Mouse (Mus musculus) neural tube, embryonic 12.5 days (tissue): Measurements from ENCODE around the gene Smim11. TPM values are rescaled to one million over a fixed set of nuclear protein-coding genes. Genes with fewer than 3 reads are reported as not detected.

Experiments
- ATAC-seq: fragments of 200-750 bp; cut with Nextera tagmentation; 2 replicates; pipeline ENCODE4 v1.8.0; 2017; ENCODE audit warnings: low read depth, mild to moderate bottlenecking, moderate TSS enrichment, moderate library complexity; ENCODE audit not compliant: low FRiP score
- H3K27ac ChIP-seq: fragments of 300-500 bp; sonication (generic); 2 replicates; pipeline ENCODE4 v1.5.1; 2016
- H3K27me3 ChIP-seq: fragments of 300-500 bp; sonication (generic); replicated peaks from 2 replicates; pipeline ENCODE4 v1.6.1; 2016; ENCODE audit warnings: mild to moderate bottlenecking
- H3K36me3 ChIP-seq: fragments of 300-500 bp; sonication (generic); 2 replicates; pipeline ENCODE4 v1.6.1; 2016; ENCODE audit warnings: mild to moderate bottlenecking
- H3K4me1 ChIP-seq: fragments of 300-500 bp; sonication (generic); 2 replicates; pipeline ENCODE4 v1.6.1; 2016
- H3K4me2 ChIP-seq: fragments of 300-500 bp; sonication (generic); replicated peaks from 2 replicates; pipeline ENCODE4 v1.6.1; 2016; ENCODE audit warnings: mild to moderate bottlenecking
- H3K4me3 ChIP-seq: fragments of 300-500 bp; sonication (generic); 2 replicates; pipeline ENCODE4 v1.5.1; 2016
- H3K9ac ChIP-seq: fragments of 300-500 bp; sonication (generic); 2 replicates; pipeline ENCODE4 v1.6.1; 2016; ENCODE audit warnings: mild to moderate bottlenecking
- H3K9me3 ChIP-seq: fragments of 300-500 bp; sonication (generic); 2 replicates; pipeline ENCODE4 v1.6.1; 2016; ENCODE audit warnings: mild to moderate bottlenecking
- WGBS: fragments of 180-500 bp; shearing (Covaris S2); methylation state at CpG from one replicate; pipeline ENCODE4 v1.1.7; 2016; 5-methylcytosine and 5-hydroxymethylcytosine counted together
- polyA plus RNA-seq: library from polyadenylated mRNA; unstranded; fragments of >200 nt; fragmentation: Nextera tagmentation; extraction: Ambion mirVana; gene quantifications from 2 replicates; pipeline ENCODE4 v1.2.1, GENCODE M21; 2016

Smim11 gene
- polyA plus RNA-seq, 1 experiment from 2014 or later: 109 TPM

- Histone ChIP-seq H3K4me3 (no peak overlapping the region), H3K27ac (no peak overlapping the region), H3K9me3 (no peaks in the 10 kb centered on the region), H3K27me3 (no peaks in the 10 kb centered on the region), H3K36me3 (no peaks in the 10 kb centered on the region), H3K4me1 (0 out of 2 replicates have a peak, but pooled peaks cover 12% of the 10 kb centered on the region), H3K4me2 (no peak overlapping the region), H3K9ac (no peak overlapping the region)
- no peak for ATAC-seq
- 37% methylated on average over 7 of the region's 7 CpGs for WGBS
Measured at GRCm38 (mm10) chr16:92324309-92325061, 23.4 kb downstream of the Smim11 start.

- Histone ChIP-seq H3K27me3 (no peaks in the 10 kb centered on the region), H3K4me1 (0 out of 2 replicates have a peak, but pooled peaks cover 12% of the 10 kb centered on the region), H3K4me3 (no peak overlapping the region), H3K4me2 (no peak overlapping the region), H3K9me3 (no peaks in the 10 kb centered on the region), H3K9ac (no peak overlapping the region), H3K36me3 (no peaks in the 10 kb centered on the region), H3K27ac (no peak overlapping the region)
- ATAC-seq: no peak
- WGBS: 31% methylated on average over 1 of the region's 1 CpGs
Measured at GRCm38 (mm10) chr16:92325062-92325406, 23.9 kb downstream of the Smim11 start.

GRCm38 (mm10) chr16:92327911-92328310 lies 26.8 kb downstream of the Smim11 start:
- Histone ChIP-seq H3K27me3 (no peaks in the 10 kb centered on the region), H3K4me2 (no peak overlapping the region), H3K9me3 (no peaks in the 10 kb centered on the region), H3K4me1 (0 out of 2 replicates have a peak, but pooled peaks cover 12% of the 10 kb centered on the region), H3K27ac (no peak overlapping the region), H3K9ac (no peak overlapping the region), H3K4me3 (no peak overlapping the region), H3K36me3 (no peaks in the 10 kb centered on the region)
- no peak for ATAC-seq
- 83% methylated on average over 10 of the region's 10 CpGs for WGBS

DNA sequence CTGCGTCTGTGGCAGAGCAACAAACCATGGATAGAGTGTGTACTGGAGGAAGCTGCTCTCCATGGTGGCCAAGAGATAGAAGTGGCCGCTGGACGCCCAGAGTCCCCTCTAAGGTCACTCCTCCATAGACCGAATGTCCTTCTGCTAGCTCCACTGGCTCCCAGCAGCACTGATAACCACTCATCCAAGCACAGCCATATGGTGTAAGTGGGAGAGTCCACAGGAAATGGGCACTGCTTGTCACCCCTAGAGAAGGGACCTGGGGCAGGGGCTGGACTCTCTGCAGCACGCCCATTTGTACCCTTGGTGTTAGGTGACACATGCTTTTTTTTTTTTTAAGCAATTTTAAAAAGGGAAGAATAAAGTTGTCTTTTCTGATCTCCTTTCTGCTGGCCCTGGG lies 29.9 kb downstream of the Smim11 start:
- Histone ChIP-seq H3K9ac (no peak overlapping the region), H3K4me1 (no peaks in the 10 kb centered on the region), H3K27ac (no peak overlapping the region), H3K27me3 (no peaks in the 10 kb centered on the region), H3K36me3 (no peaks in the 10 kb centered on the region), H3K9me3 (no peaks in the 10 kb centered on the region), H3K4me2 (no peak overlapping the region), H3K4me3 (no peak overlapping the region)
- 84% methylated on average over 5 of the region's 5 CpGs for WGBS
- no peak for ATAC-seq

- no peak for ATAC-seq
- Histone ChIP-seq H3K4me3 (no peak overlapping the region), H3K9me3 (no peaks in the 10 kb centered on the region), H3K36me3 (no peaks in the 10 kb centered on the region), H3K4me1 (no peaks in the 10 kb centered on the region), H3K27ac (no peak overlapping the region), H3K27me3 (no peaks in the 10 kb centered on the region), H3K4me2 (no peak overlapping the region), H3K9ac (no peak overlapping the region)
- 62% methylated on average over 9 of the region's 9 CpGs for WGBS
Measured at GRCm38 (mm10) chr16:92334600-92334999, 33.5 kb downstream of the Smim11 start.

DNA sequence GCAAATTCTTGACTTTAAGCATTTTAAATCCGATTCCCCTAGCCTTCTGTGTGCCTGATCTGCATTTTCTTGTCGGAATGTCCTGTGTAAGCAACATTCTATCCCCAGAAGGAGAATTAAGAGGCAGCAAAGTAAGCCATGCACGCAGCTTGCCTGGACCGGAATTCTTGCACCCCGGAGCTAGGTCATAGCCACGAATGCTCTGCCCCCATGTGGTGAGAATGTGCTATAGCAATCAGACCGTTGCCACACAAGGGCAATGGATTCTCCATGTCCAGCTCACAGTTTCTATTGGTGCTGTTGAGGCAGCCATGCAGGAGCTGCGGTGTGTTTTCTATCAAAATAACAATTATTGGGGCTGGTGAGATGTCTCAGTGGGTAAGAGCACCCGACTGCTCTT lies 35.2 kb downstream of the Smim11 start:
- Histone ChIP-seq H3K4me1 (peaks cover 7% of the 10 kb centered on the region; the same call in 1 of the 2 replicates), H3K9ac (no peak overlapping the region), H3K4me2 (no peak overlapping the region), H3K27ac (no peak overlapping the region), H3K27me3 (no peaks in the 10 kb centered on the region), H3K9me3 (no peaks in the 10 kb centered on the region), H3K4me3 (no peak overlapping the region), H3K36me3 (no peaks in the 10 kb centered on the region)
- 7% methylated on average over 9 of the region's 9 CpGs for WGBS
- ATAC-seq: no peak

- ATAC-seq: peak; percentile 74
- WGBS: 29% methylated on average over 27 of the region's 27 CpGs
- Histone ChIP-seq H3K9me3 (no peaks in the 10 kb centered on the region), H3K36me3 (no peaks in the 10 kb centered on the region), H3K4me3 (peak overlapping the region; percentile 15), H3K9ac (no peak overlapping the region), H3K27me3 (no peaks in the 10 kb centered on the region), H3K27ac (no peak overlapping the region), H3K4me2 (peak overlapping the region; percentile 53), H3K4me1 (peaks cover 7% of the 10 kb centered on the region; the same call in 1 of the 2 replicates)
Measured at GRCm38 (mm10) chr16:92340612-92341511, 39.8 kb downstream of the Smim11 start.

DNA sequence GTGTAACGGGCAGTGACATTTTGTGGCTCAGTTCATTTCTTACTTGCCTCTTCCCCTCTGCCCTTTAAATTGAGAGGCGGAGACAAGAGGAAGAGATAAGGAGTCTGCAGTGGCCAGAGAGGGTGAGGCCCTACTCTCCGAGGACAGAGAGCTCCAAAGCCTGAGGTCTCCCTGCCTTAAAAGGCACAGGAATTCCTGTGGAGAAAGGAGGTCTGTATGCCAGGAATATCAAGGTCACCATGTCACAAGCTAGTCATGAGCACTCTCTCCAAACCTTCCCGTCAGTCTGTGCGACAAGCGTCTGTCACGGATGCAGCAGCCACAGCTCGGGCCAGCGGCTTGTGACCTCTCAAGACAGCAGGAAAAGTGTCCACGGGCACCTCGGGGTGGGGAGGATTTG lies 44.1 kb downstream of the Smim11 start:
- no peak for ATAC-seq
- Histone ChIP-seq H3K27ac (no peak overlapping the region), H3K4me1 (peaks cover 13% of the 10 kb centered on the region), H3K9me3 (no peaks in the 10 kb centered on the region), H3K4me2 (no peak overlapping the region), H3K36me3 (no peaks in the 10 kb centered on the region), H3K4me3 (no peak overlapping the region), H3K9ac (no peak overlapping the region), H3K27me3 (no peaks in the 10 kb centered on the region)
- 77% methylated on average over 11 of the region's 11 CpGs for WGBS

GRCm38 (mm10) chr16:92346297-92346916 lies 45.3 kb downstream of the Smim11 start:
- no peaks in the 10 kb centered on the region for H3K9me3 ChIP-seq
- H3K36me3 ChIP-seq: no peaks in the 10 kb centered on the region
- H3K4me1 ChIP-seq: peaks cover 9% of the 10 kb centered on the region; the same call in 1 of the 2 replicates
- H3K4me2 ChIP-seq: peak overlapping the region; percentile 7; the same call in 1 of the 2 replicates
- ATAC-seq: peak; percentile 41
- WGBS: 52% methylated on average over 13 of the region's 13 CpGs
- H3K27me3 ChIP-seq: no peaks in the 10 kb centered on the region
- H3K27ac ChIP-seq: no peak overlapping the region
- no peak overlapping the region for H3K4me3 ChIP-seq
- no peak overlapping the region for H3K9ac ChIP-seq

GRCm38 (mm10) chr16:92348941-92349340 lies 47.9 kb downstream of the Smim11 start:
- Histone ChIP-seq H3K4me2 (no peak overlapping the region), H3K9me3 (no peaks in the 10 kb centered on the region), H3K27ac (no peak overlapping the region), H3K27me3 (no peaks in the 10 kb centered on the region), H3K9ac (no peak overlapping the region), H3K4me1 (peaks cover 9% of the 10 kb centered on the region; the same call in 1 of the 2 replicates), H3K4me3 (no peak overlapping the region), H3K36me3 (no peaks in the 10 kb centered on the region)
- no peak for ATAC-seq
- 82% methylated on average over 12 of the region's 12 CpGs for WGBS

DNA sequence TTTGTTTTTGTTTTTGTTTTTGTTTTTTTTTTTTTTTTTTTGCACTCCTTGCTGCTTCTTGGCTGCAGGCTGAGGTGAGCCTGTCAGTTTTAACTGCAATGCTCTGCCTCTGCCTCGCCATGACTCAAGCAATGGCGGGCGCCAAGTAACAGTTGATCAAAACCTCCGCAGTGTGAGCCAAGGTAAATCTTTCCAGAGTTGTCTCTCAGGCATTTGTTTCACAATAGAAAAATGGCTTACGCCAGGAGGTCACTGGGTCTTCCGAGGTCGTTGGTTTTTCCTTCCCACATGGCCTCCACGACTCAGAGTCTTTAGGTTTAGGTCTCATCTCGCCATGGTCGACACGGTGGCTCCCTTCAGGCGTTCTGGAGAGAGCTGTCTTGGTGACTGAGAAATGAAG lies 52.2 kb downstream of the Smim11 start:
- Histone ChIP-seq H3K9ac (no peak overlapping the region), H3K4me3 (no peak overlapping the region), H3K36me3 (no peaks in the 10 kb centered on the region), H3K27me3 (no peaks in the 10 kb centered on the region), H3K9me3 (no peaks in the 10 kb centered on the region), H3K4me2 (no peak overlapping the region), H3K27ac (no peak overlapping the region), H3K4me1 (peaks cover 16% of the 10 kb centered on the region)
- 86% methylated on average over 12 of the region's 12 CpGs for WGBS
- no peak for ATAC-seq

DNA sequence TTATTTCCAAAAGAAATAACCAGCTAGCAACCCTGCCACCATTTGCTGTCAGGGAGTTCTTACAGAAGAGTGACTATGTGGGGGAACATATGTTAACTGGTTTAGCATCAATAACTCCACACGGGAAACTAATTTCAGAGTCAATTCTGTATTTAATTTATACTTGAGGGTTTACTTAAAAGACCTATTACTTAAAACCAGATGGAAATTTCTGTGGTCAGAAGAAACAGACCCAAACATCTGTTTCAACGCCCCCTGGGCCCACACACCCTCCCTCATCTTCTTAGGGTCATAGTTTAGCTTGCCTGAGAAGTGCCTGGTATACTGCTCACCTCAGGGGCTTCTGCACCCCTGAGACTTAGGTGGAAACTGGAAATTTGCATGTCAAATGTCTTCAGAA lies 52.8 kb downstream of the Smim11 start:
- Histone ChIP-seq H3K9me3 (no peaks in the 10 kb centered on the region), H3K4me3 (no peak overlapping the region), H3K9ac (no peak overlapping the region), H3K4me1 (peaks cover 16% of the 10 kb centered on the region), H3K36me3 (no peaks in the 10 kb centered on the region), H3K27me3 (no peaks in the 10 kb centered on the region), H3K4me2 (no peak overlapping the region), H3K27ac (no peak overlapping the region)
- no peak for ATAC-seq
- WGBS: 70% methylated on average over 2 of the region's 2 CpGs
